Mouse (Mus musculus) testis, adult 2 months (tissue): ENCODE data around the gene Ntn3.

Source experiments
- CTCF ChIP-seq: fragments of 200-500 bp; IDR thresholded peaks from 2 replicates; pipeline ENCODE4 v1.5.1; 2012; ENCODE audit warnings: low read depth, mild to moderate bottlenecking, inconsistent platforms, low read length, moderate library complexity; ENCODE audit not compliant: control insufficient read depth, insufficient read depth, insufficient replicate concordance
- POLR2A ChIP-seq: fragments of 200-500 bp; IDR thresholded peaks from 2 replicates; pipeline ENCODE4 v1.6.1; 2012; ENCODE audit warnings: low read depth, mild to moderate bottlenecking, inconsistent platforms, low read length, moderate library complexity; ENCODE audit not compliant: control insufficient read depth

- no peak for TF ChIP-seq CTCF
- TF ChIP-seq POLR2A = no peak
Measured at GRCm38 (mm10) chr17:24213186-24213585, 3.9 kb upstream of the Ntn3 start.
